Mouse (Mus musculus): ENCODE results near the gene Parp11.

Parp11 gene

DNA sequence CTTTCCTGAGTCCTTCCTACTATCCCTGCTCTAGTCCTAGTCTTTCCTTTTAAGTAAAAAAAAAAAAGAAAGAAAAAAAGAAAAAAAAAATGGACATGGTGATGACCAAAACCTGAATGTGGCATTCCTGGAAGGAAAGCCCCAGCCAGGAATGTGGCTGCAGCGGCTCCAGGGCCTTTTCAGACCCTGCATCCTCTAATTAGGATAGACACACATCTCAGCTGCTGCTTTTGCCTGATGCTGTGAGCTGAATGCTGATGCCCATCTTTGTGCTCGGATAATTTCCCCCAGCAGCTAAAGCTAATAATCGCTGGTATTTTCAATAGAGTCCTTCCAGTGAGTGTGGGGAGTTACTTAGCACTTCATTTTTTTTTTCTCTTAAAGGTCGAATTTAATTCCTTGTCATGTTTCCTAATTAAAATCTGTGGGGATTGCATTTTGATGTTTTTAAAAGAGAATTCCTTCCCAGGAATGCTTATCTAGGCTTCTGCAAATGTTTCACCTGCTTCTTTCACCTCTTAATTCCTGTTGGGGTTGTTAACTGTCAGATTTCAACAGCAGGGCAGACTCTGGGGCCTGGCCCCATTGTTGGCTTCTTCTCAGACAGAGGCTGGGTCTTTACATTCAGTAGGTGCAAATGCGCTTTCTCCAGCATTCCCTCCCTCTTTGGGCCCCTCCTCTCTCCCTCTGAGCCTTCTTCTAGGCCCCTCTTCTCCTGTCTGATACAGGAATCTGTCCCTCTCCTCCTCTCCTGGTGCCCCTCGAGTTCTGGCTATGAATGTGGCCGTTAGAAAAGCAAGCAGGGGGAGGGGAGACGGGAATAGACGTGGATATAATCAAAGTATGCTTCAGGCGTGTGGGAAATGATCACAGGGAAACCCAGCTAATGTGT, 3.1 kb downstream of the Parp11 start:
- DNase-seq: no peak

- DNase-seq: peak; percentile 97
These were observed 7.0 kb downstream of the Parp11 start for GRCm38 (mm10) chr6:127453407-127454343.

- DNase-seq: no peak
These were observed 7.7 kb downstream of the Parp11 start for GRCm38 (mm10) chr6:127454344-127454707.

- no peak for DNase-seq
These were observed 8.2 kb downstream of the Parp11 start for GRCm38 (mm10) chr6:127454809-127455208.

DNA sequence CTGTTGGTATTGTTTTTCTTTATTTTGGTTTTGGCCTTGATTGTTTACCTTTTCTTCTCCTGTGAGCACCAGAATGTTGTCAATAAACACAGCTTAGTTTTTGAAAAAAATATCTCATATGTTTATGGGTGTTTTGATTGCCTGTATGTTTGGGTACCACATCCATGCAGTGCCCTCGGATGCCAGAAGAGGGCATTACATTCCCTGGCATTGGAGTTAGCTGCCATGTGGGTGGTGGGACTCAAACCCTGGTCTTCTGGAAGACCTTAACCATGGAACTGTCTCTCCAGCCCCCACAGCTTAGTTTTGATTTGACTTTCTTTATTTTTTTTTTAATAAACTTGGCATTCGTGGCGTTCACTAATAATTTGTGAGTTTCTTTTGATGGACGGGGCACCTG, 8.8 kb downstream of the Parp11 start:
- DNase-seq: no peak

GRCm38 (mm10) chr6:127456769-127457168, 10.1 kb downstream of the Parp11 start:
- no peak for DNase-seq

DNA sequence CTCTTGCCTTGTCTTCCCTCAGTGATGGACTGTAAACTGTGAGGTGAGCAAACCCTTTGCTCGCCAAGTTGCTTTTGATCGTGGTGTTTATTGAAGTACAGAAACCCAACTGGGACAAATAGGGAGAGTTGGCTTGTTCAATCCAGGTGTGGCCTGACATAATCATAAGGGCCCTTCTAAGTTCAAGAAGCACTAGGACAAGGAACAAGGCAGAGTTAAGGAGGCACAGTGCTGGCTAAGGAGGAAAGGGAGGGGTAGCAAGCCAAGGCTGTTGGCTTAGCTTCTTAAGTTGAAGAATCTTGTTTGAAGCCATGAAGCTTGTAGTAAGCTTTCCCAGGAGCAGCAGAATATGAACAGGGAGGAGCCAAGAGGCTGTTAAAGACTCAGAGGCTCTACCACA, 13.1 kb downstream of the Parp11 start:
- DNase-seq: peak; percentile 32

DNA sequence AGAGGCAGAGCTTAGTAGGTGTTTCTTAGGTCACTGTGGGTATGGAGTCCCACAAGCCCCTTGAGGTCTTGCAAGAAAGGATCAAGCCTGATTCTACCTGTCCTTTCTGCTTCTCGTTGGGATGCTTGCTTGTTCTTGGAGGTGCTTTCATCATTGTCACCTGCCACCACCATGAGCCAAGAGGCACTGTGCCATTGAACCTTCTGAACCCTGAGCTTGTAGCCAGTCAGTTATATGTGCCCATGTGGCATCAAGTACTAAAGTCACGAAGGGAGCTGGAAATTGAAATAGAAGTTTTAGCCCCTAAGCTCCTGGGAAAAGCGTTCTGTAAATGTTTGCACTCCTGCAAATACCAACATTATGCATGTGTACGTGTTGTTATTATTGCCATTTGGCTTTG, 14.9 kb downstream of the Parp11 start:
- no peak for DNase-seq

DNA sequence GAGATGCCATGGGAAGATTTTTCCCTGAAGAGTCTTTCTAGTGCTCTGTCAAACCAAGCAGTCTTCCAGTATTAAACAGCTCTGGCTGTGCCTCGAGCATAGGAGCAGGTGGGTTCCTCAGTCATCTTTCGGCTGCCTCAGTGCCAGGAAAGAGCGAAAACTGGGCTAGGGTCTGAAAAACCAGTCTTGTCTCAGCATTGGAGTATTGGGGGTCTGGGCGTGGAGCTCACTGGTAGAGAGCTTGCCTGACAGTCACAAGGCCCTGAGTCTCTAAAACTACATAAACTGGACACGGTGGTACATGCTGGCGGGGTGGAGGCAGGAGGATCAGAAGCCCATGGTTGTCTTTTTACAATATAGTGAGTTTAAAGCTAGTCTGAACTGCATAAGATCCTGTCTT, 15.6 kb downstream of the Parp11 start:
- DNase-seq: no peak

DNA sequence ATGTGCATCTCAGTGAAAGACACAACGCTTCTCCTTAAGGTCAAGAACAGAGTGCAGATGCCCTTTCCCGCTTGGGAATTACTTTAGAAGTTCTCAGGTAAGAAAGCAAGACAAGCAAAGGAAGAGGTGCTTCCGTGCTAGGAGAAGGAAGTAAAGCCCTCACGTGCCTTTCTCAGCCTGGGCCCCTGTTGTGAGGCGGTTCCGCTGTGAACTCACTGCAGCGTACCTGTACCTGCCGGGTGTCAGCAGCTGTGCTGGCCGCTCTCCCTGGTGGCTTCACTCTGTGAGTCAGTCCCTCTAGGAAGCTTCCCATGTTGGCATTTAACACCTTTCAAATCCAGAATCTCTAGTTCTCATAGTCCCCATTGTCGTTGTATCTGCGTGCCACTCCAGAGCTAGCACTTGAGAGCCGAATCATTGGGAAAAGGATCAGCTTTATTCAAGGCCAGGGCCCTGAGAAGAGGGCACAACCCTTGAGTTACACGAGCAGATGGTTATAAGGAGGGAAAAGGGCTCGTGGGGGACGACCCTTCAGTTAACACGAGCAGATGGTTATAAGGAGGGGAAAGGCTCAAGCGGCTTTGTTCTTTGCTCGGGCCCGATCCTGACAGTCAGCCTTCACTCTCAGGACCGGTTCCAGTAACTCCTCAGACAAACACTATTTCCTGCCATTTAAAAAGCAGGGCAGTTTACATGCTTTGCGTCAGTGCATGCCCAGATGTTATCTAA, 16.8 kb downstream of the Parp11 start:
- no peak for DNase-seq

DNA sequence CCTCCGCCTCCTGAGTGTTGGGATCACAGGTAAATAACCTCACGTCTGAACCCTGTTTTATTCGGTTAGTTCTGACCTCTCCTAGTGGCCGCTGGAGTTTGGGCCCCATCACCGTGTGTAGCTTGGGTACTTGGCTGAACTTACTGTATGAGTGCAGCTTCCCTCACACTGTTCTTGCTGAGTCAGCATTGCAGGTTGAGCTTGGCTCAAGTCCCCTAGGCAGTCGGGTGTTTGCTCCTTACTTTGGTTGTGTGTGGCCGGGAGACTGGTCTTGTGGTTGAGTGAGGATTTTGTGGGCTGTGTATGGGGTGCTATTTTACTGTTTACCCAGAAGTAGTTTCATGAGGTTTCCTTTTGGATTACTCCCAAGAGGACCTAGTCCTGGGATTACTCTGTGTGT, 17.9 kb downstream of the Parp11 start:
- no peak for DNase-seq

DNA sequence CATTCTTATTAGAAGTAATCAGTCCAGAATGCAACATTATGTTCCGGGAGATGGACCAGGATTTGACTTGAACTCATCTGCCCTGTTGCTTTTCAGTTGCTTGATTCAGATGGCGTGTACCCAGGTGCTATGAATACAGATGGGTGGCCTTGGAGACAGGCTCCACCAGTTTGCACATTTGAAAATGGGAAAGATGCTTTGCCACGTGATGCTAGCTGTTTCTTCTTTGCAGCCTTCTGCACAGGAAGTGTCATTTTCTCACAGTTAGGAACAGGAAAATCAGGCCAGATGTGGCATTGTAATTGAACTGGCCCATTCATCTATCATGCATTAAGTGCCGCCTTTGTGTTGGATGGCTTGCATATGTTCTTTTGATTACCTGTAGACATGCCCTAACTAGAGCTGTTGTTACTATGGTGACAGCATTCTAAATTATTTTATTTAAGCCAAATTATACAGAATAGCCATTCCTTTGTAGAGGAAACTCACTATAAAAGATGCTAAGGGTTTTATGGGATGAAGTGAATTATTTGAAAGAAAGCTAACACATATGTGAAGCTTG, 20.2 kb downstream of the Parp11 start:
- DNase-seq: no peak

DNA sequence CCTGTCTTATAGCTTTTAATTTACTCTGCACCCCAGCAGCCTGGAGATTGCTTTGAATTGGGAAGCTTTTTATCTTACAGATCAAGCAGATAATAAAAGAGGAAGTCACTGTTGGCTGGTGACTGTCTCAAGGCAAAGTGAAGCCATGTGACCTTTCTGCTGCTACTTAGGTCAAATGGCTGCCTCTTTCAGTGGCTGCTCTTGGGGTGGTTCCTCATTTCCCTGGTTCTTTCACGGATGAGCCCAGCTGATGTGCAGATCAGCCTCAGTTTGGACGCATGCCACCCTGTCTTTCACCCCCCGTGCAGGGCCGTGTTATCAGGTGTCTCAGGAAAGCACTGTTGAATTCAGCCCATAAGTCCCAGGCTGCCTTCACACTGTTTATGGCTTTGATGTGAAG, 25.4 kb downstream of the Parp11 start:
- no peak for DNase-seq

DNA sequence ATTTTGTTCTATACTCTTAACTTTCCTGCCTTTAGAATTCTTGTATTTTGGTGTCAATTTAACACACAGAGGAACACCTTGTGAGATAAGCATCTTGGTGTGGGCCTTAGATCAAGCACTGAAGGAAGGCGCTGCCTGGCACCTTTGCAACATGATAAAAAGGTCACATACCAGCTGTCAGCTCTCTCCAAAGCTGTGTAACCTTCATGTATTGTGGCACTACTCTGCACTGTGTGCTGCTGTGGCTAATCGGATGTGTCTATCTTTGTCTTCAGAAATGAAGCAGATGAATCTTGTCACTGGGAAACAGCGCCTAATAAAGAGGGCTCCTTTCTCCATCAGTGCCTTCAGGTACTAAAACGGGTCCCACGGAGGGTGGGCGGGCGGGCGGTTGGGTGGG, 27.3 kb downstream of the Parp11 start:
- DNase-seq: no peak

DNA sequence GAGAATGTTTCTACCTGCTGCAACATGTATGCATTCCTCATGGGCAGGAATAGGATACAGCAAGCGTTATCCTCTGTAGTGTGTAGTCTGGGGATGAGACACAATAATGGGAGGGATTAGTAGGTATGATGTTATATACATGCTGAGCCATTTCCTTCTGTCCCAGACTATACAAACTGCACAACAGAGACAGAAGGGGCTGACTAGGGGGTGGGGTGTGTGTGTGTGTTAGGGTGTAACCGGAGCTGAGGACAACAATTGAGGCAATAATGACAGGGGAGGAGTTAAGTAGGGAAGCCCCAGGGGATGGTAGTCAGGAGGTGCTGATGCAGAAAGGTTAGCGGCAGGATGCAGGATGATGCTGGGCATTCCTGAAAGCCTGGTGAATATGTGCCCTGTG, 28.6 kb downstream of the Parp11 start:
- DNase-seq: no peak

DNA sequence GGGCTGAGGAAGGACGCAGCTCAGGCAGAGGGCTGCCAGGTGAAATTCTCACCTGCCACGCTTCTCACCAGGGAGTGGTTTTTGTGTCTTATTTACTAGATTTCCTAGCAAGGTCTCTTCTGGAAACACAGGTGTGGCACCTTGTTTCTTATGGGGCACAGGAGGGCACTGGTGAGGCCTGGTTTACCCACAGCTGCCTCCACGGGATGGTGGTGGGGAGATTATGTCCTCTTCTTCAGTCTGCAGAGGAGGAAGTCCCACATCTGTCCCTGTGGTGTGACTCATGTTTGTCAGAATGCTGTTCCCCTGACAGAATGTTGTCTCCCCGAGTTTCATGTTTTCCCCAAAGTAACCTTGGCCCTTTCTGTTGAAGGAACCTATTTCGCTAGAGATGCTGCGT, 44.4 kb downstream of the Parp11 start:
- no peak for DNase-seq

GRCm38 (mm10) chr6:127492561-127492960, 45.9 kb downstream of the Parp11 start:
- no peak for DNase-seq

DNA sequence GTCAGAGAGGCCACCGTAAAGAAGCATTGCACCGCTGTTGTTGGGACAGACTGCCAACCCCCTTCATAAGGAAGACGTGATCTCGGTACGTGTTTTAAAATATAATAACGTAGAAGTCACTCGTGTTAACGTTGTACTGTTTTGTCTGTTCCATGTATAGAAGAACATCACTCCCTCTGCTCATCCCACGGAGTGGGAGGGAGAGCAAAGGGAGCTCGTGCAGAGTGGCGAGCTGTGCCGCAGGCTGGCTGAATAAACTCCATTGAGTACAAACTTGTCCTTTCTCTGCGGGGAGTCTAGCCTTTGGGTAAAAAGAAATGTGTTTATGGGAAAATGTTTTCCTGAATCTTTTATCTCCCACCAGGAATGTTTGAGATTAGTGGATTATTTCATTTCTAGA, 47.1 kb downstream of the Parp11 start:
- no peak for DNase-seq

GRCm38 (mm10) chr6:127494357-127494756, 47.7 kb downstream of the Parp11 start:
- DNase-seq: no peak

GRCm38 (mm10) chr6:127495251-127495650, 48.6 kb downstream of the Parp11 start:
- no peak for DNase-seq

- DNase-seq: no peak
These were observed 49.2 kb downstream of the Parp11 start for GRCm38 (mm10) chr6:127495876-127496275.

GRCm38 (mm10) chr6:127496841-127497656, 50.4 kb downstream of the Parp11 start:
- no peak for DNase-seq

Measured in lung, postnatal 10 days (tissue).